Mouse (Mus musculus): Measurements from ENCODE around the gene Ube2q2. TPM values are rescaled to one million over a fixed set of nuclear protein-coding genes. Genes with fewer than 3 reads are reported as not detected.
"Not testable (repeated sequence)": the region's sequence is repeated elsewhere in the genome, so short reads cannot be mapped to it uniquely, and the experiment has no call there.

The Ube2q2 gene
- total RNA-seq, 2 experiments from 2014 or later = 29.5 to 30.9 TPM

DNA sequence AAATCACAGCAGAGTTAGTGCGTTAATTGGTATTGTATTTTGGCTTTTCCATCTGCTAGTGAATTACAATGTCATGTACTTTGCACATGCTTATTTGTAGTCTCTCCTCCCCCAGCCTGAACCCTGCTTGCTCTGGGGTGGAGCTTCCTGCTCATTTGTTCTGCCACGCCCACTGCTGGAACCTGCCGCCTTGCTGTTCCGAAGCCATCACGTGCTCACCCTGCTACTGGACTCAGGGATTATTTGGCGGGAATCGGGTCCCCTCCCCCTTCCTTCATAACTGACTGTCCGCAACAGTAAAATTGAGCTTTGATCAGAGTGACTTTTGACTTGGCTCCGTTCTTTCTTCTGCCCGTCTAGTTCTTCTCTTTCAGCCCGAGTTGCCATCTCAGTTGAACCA, 84.4 kb downstream of the Ube2q2 start:
- intact Hi-C loops (cut with DNase I); DNase-seq: not testable (repeated sequence)

DNA sequence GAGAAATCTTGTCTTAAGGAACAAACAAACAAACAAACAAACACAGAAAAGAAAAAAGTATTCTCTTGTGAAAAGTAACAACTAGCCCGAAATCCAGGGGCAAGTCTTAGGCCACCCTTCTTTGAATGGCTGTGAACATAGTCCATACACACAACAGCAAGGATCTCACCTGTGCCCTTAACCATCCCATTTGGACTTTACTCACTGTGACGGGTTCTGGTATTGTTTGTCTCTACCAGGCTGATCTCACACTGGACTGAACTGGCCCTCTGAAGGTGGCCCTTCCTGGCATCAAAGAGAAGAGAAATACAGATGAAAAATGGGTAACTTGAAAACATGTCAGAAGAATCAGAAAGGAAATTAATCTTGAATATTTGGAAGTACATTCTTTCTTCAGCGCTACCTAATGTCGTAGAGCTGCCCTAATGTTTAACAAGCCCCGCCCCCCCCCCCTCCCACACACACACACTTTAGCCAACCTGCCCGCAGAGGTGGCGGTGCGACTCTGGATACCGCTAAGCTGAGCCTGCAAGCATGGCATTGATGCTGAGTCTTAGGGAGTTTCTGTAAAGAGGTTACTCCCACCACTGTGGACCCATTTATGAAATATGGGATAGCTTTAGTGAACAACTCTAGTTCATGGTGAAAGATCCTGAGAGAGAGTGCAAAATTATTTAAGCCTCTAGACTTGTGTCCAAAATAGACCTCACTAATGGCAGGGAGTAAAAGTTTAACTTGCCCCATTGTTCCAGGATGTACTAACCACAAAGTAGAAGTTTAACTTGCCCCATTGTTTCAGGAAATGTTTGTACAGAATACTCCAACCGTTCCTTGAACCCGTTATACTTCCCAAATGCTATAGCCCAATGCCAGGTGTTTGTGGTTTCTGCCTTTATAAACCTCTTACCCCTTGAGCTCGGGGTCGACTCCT, 87.8 kb downstream of the Ube2q2 start:
- intact Hi-C loops (cut with DNase I) = no loop called here
- DNase-seq = no peak

DNA sequence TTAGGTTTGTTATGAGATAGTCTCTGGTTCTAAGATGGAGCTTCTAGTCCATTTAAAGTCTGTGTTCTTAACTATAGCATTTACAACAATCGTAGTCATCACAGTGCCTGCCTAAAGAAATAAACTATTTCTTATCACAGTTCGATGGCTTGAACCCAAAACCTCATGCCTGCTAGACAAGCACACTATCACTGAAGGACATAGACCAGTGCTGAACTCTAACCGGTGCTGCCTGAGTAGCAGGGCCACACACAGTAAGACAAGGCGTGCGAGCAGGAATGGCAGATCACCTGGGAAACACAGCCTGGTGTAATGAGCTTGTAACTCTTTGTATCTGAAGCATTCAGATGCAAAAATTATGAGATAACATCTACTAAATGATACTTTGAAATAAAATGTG, 92.2 kb downstream of the Ube2q2 start:
- no peak for DNase-seq
- intact Hi-C loops (cut with DNase I) = no loop called here

DNA sequence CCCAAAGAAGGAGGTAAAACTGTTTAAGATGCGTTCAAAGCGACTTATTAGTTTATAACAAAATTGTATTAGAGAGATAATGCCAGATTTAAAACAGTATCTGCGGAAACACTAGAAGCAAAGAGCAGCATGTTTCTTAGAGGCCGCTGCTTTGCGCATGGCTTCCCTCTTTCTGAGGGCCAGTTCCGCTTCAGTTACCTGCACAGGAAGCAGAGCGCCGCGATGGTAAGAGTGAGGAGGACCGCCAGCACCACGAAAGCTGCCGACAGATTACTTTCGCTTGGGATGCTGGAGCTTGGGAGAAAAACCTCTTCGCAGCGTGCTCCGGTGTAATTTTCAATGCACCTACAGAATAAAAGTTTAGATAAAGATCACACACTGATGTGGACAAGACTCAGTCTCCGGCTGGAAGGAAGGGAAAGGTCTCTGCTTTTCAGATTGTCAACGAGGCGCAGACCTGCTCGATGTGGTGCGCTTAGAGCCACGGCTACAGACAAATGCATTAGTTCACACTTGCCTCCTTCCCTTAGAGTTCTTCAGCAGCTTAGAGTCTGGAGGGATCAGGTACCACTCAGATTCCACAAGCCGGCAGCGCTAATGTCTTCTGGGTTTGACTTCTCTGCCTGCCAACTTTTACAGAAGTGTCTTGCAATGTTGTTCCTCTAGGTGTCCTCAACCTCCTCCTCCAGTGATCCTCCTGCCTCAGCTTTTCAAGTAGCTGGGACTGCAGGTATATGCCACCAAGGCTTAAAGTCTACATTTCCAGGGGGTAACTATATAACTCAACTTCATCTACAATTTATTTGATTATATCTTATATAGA, 93.4 kb downstream of the Ube2q2 start:
- DNase-seq = no peak
- intact Hi-C loops (cut with DNase I) = no loop called here

DNA sequence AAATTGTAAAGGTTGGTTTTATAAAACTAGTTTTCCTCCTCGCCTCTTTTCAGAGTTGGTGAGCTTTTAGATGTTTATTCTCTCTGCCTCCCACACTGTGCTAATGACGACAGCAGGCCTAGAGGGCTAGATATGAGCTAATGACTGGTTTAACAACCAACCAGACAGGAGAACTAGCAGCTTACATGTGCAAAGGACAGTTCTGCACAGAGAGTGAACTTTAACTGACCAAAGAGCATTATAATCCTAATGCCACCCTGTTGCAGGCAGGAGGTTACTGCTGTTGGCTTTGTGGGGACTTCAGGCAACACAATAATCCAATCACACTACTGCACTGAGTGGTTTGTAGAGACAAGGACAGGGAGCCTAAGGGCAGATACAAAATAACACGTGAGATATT, 94.6 kb downstream of the Ube2q2 start:
- DNase-seq = no peak
- intact Hi-C loops (cut with DNase I) = no loop called here

DNA sequence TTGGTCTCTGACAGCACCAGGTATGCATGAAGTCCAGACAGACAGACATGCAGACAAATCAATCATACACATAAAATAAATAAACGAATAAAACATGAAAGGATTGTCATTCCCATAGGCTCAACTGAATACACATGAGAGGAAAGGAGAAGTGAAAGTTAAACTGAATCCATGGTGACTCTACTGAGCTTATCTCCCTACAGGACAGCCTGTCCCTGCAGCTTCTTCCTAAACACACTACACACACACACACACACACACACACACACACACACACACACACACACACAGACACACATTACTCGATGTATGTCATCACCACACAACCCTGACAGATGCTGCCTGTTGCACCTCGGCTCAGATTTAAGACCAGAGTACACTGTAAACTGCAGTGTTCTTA, 95.4 kb downstream of the Ube2q2 start:
- intact Hi-C loops (cut with DNase I) = no loop called here
- DNase-seq = no peak

DNA sequence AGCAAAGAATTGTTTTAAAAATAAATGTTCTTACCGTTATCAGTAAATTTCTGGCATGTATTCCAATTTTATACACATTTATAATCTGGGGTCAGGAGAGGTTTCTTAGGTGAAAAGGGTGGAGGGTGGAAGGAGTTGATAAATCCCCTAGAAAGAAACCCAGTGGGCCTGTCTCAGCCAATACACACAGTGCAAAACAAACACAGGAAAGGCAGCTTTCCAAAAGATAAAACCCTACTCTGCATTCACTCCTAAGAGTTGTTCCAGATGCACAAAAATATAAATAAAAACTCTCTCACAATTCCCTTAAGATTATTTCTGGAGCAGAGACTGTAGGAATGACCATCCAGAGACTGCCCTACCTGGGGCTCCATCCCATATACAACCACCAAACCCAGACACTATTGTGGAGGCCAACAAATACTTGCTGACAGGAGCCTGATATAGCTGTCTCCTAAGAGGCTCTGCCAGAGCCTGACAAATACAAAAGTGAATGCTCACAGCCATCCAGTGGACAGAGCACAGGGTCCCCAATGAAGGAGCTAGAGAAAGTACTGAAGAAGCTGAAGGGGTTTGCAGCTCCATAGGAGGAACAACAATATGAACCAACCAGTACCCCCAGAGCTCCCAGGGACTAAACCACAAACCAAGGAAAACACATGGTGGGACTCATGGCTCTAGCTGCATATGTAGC, 96.5 kb downstream of the Ube2q2 start:
- intact Hi-C loops (cut with DNase I) = not testable (repeated sequence)
- peak; percentile 24 to 30 for DNase-seq

DNA sequence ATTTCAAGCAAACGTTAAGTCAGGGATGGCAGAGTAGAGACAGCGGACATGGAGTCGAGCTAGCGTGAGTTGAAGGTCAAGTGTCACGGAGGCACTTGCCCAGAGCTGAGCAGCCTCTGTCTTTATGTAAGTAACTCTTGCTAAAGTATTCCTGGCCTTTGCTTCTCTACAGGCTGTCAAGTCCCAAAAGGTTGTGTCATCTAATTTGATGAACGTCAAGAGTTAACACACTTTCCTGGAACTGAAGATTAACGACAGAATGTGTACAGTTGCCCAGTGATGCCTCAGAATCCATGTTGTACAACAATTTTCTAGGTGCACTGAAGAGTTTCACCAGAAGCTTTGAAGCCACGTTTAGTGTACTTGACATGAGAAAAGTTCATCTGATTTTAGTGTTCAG, 97.8 kb downstream of the Ube2q2 start:
- no peak for DNase-seq
- intact Hi-C loops (cut with DNase I) = no loop called here

DNA sequence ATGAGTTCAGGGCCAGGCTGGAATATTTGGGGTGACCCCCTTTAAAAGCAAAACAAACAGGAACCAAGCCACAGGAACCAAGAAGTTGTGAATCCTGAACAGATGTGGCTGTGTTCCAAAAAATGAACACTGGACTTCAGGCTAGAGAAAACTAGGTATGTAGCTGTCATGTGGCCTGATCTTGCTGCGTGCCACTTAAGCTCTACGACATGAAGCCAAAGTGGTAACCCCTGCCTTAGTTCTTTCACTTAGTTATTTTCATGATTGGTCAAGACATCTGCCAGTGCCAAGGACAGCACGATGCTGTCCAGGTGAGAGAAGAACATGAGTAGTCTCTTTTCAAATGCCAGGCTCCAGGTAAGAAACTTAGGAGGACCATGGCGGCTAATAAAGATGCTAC, 98.3 kb downstream of the Ube2q2 start:
- intact Hi-C loops (cut with DNase I) = no loop called here

DNA sequence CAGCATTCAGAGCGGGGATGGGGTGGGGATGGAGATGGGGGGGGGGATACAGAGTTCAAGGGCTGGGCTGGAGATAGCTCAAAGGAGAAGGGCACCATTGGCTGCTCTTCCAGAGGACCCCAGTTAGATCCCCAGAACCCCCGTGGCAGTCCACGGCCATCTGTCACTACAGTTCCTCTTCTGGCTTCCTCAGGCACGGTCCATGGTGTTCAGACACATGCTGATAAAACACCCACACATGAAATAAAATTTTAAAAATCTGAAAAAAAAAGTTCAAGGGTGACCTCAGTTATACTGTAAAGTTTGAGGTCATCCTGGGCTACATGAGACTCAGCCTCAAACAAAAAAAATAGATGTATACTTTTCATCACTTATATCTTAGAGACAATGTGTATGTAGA, 99.8 kb downstream of the Ube2q2 start:
- intact Hi-C loops (cut with DNase I) = no loop called here
- no peak for DNase-seq

More for the DNA sequence above, 98.3 kb downstream of the Ube2q2 start:
- DNase-seq = no peak

DNA sequence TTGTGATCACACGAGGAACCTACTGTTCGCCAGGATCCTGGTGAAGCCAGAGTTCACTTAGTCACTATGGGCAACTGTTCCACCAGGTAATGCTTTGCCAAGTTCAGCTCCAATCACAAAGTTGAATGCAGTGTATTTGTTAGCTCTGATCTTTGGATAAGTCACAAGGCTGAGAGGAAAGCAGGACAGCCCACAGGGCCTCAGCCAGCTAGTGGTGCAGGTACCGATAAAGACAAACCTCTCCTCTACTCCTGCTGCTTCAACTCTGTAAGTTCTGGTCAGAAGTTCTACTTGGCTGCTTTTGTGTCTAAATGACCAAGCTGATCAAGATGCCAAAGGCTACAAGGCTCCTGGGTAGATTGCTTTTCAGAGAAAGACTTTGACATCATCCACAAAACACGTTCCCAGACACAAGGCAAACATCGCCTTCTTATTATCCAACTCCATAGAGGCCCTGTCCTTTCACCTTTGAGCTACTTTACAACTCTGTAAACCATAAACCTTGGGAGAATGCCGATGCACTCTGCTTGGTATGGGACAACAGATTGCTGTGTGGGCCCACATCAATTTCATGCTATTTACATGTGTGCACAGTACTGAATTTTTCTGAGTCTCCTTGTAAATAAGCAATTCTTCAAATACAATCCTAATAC, 102.1 kb downstream of the Ube2q2 start:
- intact Hi-C loops (cut with DNase I) = loop anchor here (5.0 kb wide), 1 partner anchor 103 kb away; the partner anchor contains the start of gene Ube2q2
- DNase-seq = no peak

DNA sequence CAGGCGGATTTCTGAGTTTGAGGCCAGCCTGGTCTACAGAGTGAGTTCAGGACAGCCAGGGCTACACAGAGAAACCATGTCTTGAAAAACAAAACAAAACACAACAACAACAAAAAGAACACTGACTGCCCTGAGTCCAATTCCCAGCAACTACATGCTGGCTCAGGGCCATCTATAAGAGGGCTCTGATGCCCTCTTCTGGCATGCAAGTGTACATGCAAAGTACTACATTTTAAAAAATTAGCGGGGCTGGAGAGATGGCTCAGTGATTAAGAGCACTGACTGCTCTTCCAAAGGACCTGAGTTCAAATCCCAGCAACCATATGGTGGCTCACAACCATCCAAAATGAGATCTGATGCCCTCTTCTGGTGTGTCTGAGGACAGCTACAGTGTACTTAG, 103.4 kb downstream of the Ube2q2 start:
- not testable (repeated sequence) for DNase-seq
- intact Hi-C loops (cut with DNase I) = loop anchor here (5.0 kb wide), 1 partner anchor 105 kb away; the partner anchor contains the start of gene Ube2q2

DNA sequence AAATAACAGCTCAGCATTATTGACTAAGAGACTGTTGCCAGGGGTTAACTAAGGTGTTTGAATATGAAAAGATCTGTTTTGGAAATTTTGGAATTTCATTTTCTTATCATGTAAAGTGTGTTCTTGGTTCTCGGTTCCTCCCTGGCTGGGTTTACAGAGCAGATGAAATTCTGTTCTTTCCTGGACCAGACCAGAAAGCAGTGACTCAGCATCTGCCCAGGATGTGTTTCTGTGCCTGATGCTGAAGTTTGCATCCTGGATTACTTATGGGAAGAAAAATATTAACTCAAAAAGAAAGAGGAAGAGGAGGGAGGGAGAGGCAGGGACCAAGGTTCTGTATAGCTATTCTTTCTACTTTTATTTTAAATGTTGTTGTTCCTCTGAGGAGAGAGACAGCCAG, 105.2 kb downstream of the Ube2q2 start:
- intact Hi-C loops (cut with DNase I) = loop anchor here (5.0 kb wide), 1 partner anchor 107 kb away; the partner anchor contains the start of gene Ube2q2
- DNase-seq = no peak

DNA sequence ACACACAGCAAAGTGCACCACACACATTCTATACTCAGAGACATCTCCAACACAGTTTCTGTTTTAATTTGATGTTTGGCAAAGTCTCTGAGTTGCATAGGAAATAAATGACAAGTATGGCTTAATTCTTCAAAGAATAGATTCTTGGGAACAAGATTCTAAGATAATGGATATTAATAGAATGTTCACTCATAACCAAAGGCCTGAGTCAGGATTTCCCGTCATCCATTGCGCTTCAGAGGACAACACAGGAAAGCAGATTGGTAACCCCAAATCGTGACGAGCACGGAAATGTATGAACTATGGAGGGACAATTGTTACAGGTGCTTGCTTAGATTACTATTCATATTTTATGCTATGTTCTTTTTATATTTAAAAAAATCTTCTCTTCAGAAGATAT, 106.4 kb downstream of the Ube2q2 start:
- intact Hi-C loops (cut with DNase I) = no loop called here
- DNase-seq = no peak

DNA sequence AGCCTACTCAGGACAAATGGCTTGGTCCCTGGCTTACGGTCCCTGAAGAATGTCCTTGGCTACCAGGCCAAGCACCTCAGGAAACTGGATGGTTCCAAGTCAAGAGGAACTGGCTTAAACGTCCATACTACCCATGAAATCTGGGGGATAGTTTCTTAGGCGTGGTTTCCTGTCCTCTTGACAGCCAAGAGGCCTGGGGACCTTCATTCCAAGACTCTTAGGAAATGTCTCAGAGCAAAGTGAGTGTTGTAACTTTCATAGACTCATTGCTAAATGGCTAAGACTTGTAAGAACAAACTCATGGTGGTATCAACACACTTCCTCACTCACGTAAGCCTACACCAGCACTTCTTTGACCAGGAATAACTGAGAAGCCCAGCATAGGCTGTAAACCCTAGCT, 107.0 kb downstream of the Ube2q2 start:
- intact Hi-C loops (cut with DNase I) = no loop called here
- no peak for DNase-seq

DNA sequence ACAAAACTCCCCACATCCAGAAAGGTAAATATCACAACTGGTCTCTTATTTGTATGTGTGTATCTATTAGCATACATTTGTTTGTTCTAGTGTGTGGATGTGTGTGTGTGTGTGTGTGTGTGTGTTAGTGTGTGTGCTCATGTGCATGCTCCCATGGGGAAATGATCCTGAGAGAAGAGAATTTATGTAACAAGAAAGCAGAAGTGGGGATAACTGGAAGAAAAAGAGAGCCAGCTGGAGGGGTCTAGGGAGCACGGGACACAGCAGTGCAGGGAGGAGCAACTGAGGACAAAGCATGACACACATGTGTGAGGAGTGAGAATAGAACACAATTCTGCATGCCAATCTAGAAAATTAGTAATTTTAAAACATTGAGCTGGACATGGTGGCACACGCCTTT, 108.5 kb downstream of the Ube2q2 start:
- no peak for DNase-seq
- intact Hi-C loops (cut with DNase I) = no loop called here

All from heart, postnatal 10 days (tissue).